Mouse (Mus musculus) spleen, adult 10 weeks (tissue): ENCODE measurements around the gene Batf2. TPM values are rescaled to one million over a fixed set of nuclear protein-coding genes. Genes with fewer than 3 reads are reported as not detected.

ENCODE experiments used
- polyA plus RNA-seq: library from polyadenylated mRNA; stranded (reverse); fragments of 350-450 nt; fragmentation: Illumina TruSeq; extraction: RNeasy Lipid Tissue Mini Kit (QIAGEN cat#74804); gene quantifications from one replicate; pipeline ENCODE4 v1.2.3, GENCODE M21; 2015; ENCODE audit warnings: low replicate concordance; ENCODE audit not compliant: insufficient read depth

Batf2 gene
- polyA plus RNA-seq, result 1.8 TPM

DNA sequence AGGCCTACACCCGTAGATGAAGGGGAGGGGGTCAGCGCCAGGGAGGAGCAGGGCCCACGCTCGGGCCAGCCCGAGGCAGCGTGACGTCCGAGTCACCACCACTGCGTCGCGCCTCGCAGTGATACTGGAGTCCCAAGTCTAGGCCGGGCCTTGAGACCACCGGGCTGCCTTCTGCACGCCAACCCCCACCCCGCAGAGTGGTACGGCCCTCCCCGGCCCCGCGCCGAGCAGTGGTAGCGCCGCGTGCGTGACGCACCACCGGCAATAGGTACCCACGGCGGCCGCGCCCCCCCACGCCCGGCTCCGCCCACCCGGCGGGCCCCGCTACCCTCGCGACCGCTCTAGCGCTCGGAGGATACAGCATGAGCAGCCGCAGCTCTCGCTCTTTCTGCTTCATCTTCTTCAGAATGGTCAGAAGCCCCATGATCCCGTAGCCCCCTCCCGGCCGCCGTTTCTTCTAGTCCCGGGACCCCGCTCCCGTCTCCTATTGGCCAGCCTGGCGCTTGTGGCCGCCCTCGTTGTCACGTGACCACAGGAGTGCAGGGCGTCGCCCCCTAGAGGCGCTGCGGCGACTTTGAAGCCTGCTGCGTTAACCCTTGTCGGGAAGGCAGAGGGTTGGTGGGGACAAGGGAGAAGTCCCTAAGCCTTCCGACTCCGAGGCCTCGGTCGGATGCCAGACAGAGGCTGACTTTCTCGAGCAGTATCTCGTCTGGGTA, at the start of gene Batf2:
TSS of gene Batf2 (plus strand) at position 306 of the 716 bp plus-strand sequence.

DNA sequence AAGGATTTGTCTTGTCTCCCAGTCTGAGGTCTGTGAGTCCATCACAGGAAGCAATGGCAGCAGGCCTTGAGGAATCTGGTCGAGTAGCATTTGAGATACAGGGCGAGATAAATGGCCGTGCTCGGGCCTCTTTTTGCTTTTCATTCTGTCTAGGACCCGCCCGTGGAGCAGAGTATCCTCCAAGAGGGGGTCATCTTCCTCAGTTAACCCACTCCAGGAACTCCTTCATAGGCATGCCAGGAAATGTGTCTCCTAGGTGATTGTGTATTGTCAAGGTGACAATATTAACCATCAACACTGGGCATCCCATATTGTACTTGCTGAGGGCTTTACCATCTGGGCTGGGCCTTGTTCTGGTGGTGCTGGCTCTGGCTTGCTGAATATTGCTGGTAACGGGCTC, 46.7 kb upstream of the Batf2 start, which contains the start of gene AC131692.1:
TSS of gene AC131692.1 (plus strand) at position 301 of the 400 bp plus-strand sequence.

DNA sequence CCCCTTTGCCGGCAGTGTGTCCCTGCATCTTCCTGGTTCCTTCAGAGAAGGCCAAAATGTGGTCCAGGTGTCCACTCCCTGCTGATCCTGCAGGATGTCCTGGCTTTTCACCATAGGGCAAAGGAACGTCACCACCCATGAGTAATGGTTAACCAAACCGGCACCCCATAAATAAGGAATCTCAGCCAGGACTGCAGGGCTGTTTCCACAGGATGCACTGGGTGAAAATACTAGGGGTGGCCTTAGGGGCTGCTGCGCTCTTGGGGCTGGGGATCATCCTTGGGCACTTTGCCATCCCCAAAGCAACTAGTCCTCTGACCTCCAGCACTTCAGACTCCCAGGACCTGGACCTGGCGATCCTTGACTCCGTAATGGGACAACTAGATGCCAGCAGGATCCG, 35.2 kb upstream of the Batf2 start, which contains the start of gene Naaladl1:
TSS of gene Naaladl1 (plus strand) at position 197 of the 400 bp plus-strand sequence.

DNA sequence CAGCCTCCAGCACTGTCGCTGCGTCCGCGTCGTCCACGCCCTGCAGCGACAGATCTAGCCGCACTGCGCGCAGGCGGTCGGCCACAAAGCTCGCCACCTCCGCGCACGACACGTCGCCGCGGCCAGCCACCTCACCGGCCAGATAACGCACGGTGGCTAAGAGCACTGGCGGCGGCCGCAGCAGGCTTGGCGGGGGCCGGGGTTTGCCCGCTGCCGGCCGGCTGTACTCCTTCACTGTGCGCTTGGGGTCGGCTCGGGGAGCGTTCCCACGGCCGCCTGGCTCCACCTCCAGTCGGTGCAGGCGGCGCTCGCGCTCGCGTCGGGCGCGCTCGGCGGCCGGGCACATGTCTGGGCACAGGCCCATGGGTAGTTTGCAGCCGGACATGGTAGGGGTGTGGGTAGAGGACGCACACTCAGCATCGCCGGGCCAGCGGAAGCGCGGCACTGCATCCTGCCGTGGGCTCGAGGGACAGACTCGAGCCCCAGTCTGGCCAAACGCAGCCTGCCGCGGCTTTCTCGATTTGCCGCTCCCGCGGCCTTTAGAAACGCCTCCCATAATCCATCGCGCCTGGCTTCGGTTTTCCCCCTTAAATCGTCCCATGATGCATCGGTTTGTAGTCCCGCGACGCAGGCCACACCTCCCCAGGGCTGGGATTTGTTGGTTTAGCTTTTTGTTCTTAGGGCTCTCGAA, 22.7 kb upstream of the Batf2 start, which contains the start of gene Sac3d1:
TSS of gene Sac3d1 (minus strand) at position 665 of the 691 bp plus-strand sequence.

DNA sequence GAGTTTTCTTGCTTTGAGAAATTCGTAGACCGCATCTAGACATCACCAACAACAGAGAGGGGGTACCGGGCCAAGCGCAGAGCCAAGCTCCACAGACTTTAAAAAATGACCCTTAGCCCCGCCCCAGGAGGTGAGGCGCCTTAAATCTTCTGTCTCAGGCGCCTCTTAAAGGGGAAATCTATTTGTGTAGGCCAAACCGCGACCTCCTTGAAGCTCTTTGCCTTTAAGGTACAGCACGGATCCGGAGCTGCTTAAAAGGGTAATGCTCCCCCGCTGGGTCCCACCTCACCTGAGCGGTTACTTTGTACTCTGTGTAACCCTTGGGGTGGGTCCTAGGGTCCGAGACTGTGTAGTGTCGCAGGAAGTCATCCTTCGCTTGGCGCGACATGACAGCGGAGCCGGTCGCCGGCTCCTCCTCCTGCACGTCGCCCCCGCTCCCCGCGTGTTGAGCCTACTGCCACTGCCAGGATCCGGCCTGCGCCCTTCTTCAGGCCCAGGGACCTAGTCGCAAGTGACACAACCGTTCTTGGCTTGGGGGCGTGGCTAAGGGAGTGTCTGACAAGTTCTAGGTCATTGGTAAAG, 12.9 kb upstream of the Batf2 start, which contains the start of gene Snx15:
TSS of gene Snx15 (minus strand) at position 545 of the 582 bp plus-strand sequence.

DNA sequence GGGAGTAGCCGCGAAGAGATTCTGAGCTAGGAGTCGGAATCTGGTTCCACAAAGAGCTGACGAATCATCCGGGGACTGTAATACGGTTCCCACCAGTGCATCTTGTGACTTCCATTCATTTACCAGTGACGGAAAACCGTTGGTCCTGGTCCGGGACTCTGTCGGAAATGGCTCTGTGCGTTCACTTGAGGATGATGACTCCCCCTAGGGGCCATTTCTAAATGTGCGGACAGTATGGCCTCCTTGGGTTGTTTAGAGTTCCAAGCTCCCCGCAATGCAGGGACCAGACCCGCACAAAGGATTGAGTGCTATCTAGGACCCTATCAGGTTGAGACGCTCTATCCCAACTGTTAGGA, 589 bp downstream of the Batf2 start, which contains the start of gene Arl2:
TSS of gene Arl2 (minus strand) at position 155 of the 356 bp plus-strand sequence.

DNA sequence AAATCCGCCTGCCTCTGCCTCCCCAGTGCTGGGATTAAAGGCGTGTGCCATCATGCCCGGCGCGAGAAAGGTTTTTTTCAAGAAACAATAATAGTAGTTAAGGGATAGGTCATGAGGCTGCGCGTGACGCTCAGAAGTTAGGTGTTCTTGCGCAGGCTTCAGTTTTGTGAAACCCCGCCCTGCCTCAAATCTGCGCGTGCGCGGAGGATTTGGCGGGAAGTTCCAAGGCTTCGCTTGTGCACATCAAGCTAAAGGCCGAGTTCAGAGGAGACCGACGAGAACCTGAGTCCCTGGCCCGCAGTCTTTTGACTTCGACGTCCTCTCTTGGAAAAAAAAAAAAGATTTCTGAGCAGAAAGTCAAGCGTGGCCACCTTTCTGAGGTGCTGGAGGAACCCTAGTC, 43.3 kb downstream of the Batf2 start, which contains the start of gene Majin:
TSS of gene Majin (plus strand) at position 258 of the 400 bp plus-strand sequence.

Other genes with a start within 250 kb of the Batf2 start
- gene Tigd3, start 246.8 kb upstream of the Batf2 start, polyA plus RNA-seq, result 0.84 TPM
- gene Dpf2, start 228.0 kb upstream of the Batf2 start, polyA plus RNA-seq, result 103 TPM
- 6.4 TPM for gene Cdc42ep2, start 216.2 kb upstream of the Batf2 start, polyA plus RNA-seq
- 30.6 TPM for gene Pola2, start 176.8 kb upstream of the Batf2 start, polyA plus RNA-seq
- gene Slc22a20, start 154.8 kb upstream of the Batf2 start, polyA plus RNA-seq, result not detected
- 28.9 TPM for gene Capn1, start 125.1 kb upstream of the Batf2 start, polyA plus RNA-seq
- 42.1 TPM for gene Syvn1, start 94.4 kb upstream of the Batf2 start, polyA plus RNA-seq
- 48.0 TPM for gene Mrpl49, start 83.2 kb upstream of the Batf2 start, polyA plus RNA-seq
- 1,233 TPM for gene Fau, start 83.1 kb upstream of the Batf2 start, polyA plus RNA-seq
- gene Znhit2, start 79.8 kb upstream of the Batf2 start, polyA plus RNA-seq, result 0.99 TPM
- 8.7 TPM for gene Tm7sf2, start 72.6 kb upstream of the Batf2 start, polyA plus RNA-seq
- gene Vps51, start 63.8 kb upstream of the Batf2 start, polyA plus RNA-seq, result 47.4 TPM
- not detected for gene Tmem262, start 61.0 kb upstream of the Batf2 start, polyA plus RNA-seq
- not detected for gene Gm28374, start 58.7 kb upstream of the Batf2 start, polyA plus RNA-seq
- gene Zfpl1, start 56.0 kb upstream of the Batf2 start, polyA plus RNA-seq, result 12.9 TPM
- 8.2 TPM for gene Cdca5, start 56.0 kb upstream of the Batf2 start, polyA plus RNA-seq
- gene AC131692.1, start 46.6 kb upstream of the Batf2 start, polyA plus RNA-seq, result 0.47 TPM
- not detected for gene Naaladl1, start 35.2 kb upstream of the Batf2 start, polyA plus RNA-seq
- 4.3 TPM for gene Sac3d1, start 22.3 kb upstream of the Batf2 start, polyA plus RNA-seq
- 16.4 TPM for gene Snx15, start 12.7 kb upstream of the Batf2 start, polyA plus RNA-seq
- gene Arl2, start 565 bp downstream of the Batf2 start, polyA plus RNA-seq, result 11.0 TPM
- gene Majin, start 43.4 kb downstream of the Batf2 start, polyA plus RNA-seq, result not detected
- gene Gpha2, start 85.4 kb downstream of the Batf2 start, polyA plus RNA-seq, result not detected
- 11.9 TPM for gene Ppp2r5b, start 94.9 kb downstream of the Batf2 start, polyA plus RNA-seq
- gene Atg2a, start 100.7 kb downstream of the Batf2 start, polyA plus RNA-seq, result 6.0 TPM
- 36.3 TPM for gene Ehd1, start 135.7 kb downstream of the Batf2 start, polyA plus RNA-seq
- gene Cdc42bpg, start 165.5 kb downstream of the Batf2 start, polyA plus RNA-seq, result 2.1 TPM
- 15.5 TPM for gene Men1, start 194.0 kb downstream of the Batf2 start, polyA plus RNA-seq
- gene Map4k2, start 200.2 kb downstream of the Batf2 start, polyA plus RNA-seq, result 230 TPM
- 447 TPM for gene Sf1, start 222.7 kb downstream of the Batf2 start, polyA plus RNA-seq
- 7.7 TPM for gene Pygm, start 243.4 kb downstream of the Batf2 start, polyA plus RNA-seq